Mouse (Mus musculus) heart, adult 18-20 months (tissue): ENCODE data around the gene Gm10283. TPM values are rescaled to one million over a fixed set of nuclear protein-coding genes. Genes with fewer than 3 reads are reported as not detected.
A peak's percentile ranks its signal among the peaks of the same experiment; 100 is the strongest.
"Not testable (repeated sequence)": the region's sequence is repeated elsewhere in the genome, so short reads cannot be mapped to it uniquely, and the experiment has no call there.

Experiments
- DNase-seq, 2 experiments: peaks; one replicate each; pipeline ENCODE4 v3.0.0; 2021 to 2022; ENCODE audit warnings: mixed read lengths in 1 of 2
- long read RNA-seq, 2 experiments: library from polyadenylated mRNA; stranded (forward); transcript quantifications; one replicate each; pipeline ENCODE4 v2.0.0; 2021
- total RNA-seq, 2 experiments: library from RNA; stranded (reverse); gene quantifications; 2 replicates each; pipeline ENCODE4 v1.2.3; 2021

Gene Gm10283
- total RNA-seq, result not detected
- long read RNA-seq, experiment 1, result 0 reads
- long read RNA-seq, experiment 2, result 0 reads

GRCm38 (mm10) chr8:60503098-60503497 lies at the start of gene Gm10283:
Gm10283 (minus strand) TSS chr8:60503198.
- DNase-seq, result no peak

DNA sequence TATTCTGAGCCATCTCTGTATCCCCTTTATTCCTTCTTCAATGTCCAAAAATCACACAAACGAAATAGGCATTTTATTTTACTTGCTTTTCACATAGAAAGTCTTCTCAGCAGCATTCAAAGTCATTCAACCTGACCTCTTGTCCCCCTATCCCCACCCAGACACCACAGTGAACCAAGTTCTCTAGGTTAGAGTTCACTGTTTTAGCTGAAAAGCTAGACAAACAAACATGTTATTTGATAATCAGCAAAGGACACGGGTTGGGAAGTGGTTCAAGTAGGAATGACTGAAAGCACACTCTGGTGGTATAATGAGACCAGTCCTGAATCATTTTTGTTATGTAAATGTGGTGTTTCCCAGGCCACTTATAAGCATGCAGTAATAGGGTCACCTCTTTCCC lies 31.9 kb upstream of the Gm10283 start:
- no peak for DNase-seq

- no peak for DNase-seq
Measured at GRCm38 (mm10) chr8:60518286-60518685, 15.3 kb upstream of the Gm10283 start.

GRCm38 (mm10) chr8:60505653-60506521 lies 2.9 kb upstream of the Gm10283 start, which contains the start of gene Aadat:
Aadat (plus strand) TSS chr8:60505932.
- DNase-seq, result peak; percentile 42 to 59

DNA sequence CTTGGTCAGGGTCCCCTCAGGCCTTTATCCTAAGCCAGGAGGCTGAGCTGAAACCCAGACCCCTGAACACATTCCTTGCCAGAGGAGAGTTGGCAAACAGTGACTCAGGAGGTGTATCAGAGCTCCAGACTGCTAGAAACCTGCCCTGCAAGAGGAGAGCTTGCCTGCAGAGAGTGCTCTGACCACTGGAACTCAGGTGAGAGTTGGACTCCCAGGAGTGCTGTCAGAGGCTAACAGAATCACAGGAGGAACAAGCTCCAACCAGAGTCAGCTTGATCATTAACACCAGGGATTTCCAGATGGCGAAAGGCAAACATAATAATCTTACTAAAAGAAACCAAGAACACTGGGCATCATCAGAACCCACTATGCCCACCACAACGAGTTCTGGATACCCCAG lies 8.0 kb downstream of the Gm10283 start:
- DNase-seq, result not testable (repeated sequence)

- DNase-seq, result no peak
Measured at GRCm38 (mm10) chr8:60494606-60495005, 8.4 kb downstream of the Gm10283 start.

DNA sequence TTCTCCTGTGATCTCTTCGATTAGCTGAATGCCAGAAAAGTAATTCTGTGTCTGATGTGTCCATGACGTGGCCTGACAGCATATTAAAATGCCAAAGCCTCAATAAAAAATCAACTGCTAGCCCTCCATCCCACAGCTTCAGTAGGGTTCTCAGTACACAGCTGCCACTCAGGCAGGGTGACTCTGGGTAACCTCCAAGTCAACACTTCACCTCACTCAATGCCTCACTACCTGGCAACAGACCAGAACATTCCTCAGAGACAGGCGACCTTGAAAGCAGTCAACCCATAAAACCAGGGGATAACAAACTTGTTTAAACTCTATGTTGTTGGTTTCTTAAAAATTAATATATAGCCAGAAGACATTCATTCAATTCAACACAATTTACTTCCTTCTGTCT lies 10.5 kb downstream of the Gm10283 start:
- peak; percentile 6 to 9 for DNase-seq

- DNase-seq, result no peak
Measured at GRCm38 (mm10) chr8:60491871-60492270, 11.1 kb downstream of the Gm10283 start.

- no peak for DNase-seq
Measured at GRCm38 (mm10) chr8:60490147-60490546, 12.9 kb downstream of the Gm10283 start.

- DNase-seq, result peak; percentile 15 to 56
Measured at GRCm38 (mm10) chr8:60466686-60467335, 36.2 kb downstream of the Gm10283 start.

DNA sequence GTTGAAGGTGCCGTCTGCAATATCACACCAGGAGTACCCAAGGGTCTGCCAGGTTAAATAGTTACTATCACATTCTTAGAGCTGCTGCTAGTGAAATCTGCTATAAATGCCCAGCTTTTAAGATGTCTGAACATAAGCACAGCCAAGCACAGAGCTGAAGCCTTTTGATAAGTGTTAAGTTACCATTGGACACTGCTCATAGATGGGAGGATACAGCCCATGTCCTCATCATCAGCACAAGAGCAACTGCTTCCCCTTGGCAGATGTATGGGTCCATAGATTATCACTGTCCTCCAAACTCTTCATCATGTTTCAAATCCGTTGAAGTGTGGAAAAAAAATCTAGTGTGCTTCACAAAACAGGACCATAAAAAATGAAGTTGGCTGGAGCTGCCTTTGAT lies 53.7 kb downstream of the Gm10283 start:
- no peak for DNase-seq

DNA sequence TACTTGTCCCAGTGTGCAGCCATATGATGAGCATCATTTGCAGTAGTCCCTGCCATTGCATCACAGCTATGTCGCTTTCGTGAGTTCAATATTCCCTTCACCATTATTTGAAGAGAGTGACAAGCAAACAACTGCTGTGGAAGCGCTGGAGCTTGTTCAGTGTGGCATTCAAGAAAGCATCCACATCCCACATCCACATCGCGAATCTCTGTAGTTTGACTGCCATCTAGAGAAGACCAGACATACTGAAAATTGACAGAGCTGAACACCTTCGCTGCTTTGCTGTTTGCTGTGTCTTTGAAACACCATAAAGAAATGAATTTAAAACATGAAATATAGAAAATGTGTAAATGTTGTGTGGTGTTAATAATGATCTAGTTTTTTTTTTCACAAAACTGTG lies 58.0 kb downstream of the Gm10283 start:
- no peak for DNase-seq

- DNase-seq, result no peak
Measured at GRCm38 (mm10) chr8:60438557-60438956, 64.4 kb downstream of the Gm10283 start.

- DNase-seq, result no peak
Measured at GRCm38 (mm10) chr8:60436872-60437271, 66.1 kb downstream of the Gm10283 start.

DNA sequence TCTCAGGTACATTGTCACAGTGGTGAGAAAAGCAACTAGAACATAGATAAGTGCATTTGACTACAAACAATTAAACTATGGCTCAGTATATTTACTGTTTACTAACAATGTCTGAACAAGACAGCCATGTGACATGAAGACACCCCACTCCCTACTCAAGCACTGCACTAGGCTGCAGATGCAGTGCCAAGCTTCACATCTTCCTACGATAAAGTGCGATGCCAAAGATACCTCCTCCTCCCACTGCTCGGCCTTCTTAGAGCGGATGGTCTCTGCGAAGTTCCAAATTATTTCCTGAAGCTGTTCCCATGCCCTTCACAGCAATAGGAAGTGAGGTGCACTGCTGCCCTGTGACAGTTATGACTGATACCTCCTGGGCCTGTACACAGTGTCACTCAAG lies 70.3 kb downstream of the Gm10283 start:
- no peak for DNase-seq

GRCm38 (mm10) chr8:60406358-60406757 lies 96.6 kb downstream of the Gm10283 start:
- DNase-seq, result no peak

GRCm38 (mm10) chr8:60404994-60405548 lies 97.9 kb downstream of the Gm10283 start:
- DNase-seq, result peak in 1 of 2 experiments; percentile 2

GRCm38 (mm10) chr8:60393675-60394074 lies 109.3 kb downstream of the Gm10283 start:
- no peak for DNase-seq

DNA sequence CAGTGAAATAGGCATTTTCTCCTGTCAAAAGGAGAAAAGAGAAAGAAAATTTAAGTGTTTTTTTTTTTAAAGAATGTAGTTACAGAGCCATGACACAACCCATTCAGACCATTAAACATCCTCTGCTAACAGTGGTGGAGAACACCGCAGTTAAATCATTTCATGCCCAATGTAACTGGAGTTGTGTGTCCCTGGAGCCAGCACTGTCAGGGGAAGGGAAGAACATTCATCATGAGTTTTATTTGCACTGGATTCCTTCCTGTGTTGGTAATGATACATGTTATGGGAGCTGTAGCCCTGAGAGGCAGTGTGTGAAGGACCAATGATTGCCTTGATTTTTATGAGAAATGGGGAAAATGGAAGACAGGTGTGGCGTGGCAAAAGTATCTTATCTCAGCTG lies 116.4 kb downstream of the Gm10283 start:
- no peak for DNase-seq
